Mouse (Mus musculus): ENCODE data around the gene Th. TPM values are rescaled to one million over a fixed set of nuclear protein-coding genes. Genes with fewer than 3 reads are reported as not detected.
A peak's percentile ranks its signal among the peaks of the same experiment; 100 is the strongest.

The Th gene
- polyA plus RNA-seq, 1 experiment from 2014 or later: 8.2 TPM

DNA sequence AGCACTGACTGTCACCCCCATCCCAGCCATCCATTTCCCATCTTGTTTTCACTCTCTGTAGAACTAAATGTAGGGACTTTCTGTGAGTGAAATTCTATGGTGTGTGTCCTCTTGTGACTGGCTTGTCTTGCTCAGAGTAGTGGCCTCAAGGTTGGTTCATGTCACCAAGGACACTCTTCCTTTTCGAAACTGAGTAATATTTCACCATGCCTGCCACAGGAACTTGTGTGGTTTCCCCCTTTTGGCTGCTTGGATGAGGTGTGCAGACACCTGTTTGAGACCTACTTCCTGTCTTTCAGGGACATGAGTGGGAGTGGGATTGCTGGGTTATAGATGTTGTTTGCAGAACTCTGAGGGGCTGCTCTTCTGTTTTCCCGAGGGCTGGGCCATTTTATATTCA lies 20.8 kb downstream of the Th start:
- no peaks in the 10 kb centered on the region for H3K36me3 ChIP-seq (ENCODE audit: control insufficient read depth, insufficient read depth, low read length)
- H3K4me3 ChIP-seq (ENCODE audit: low read depth, low read length): no peak overlapping the region
- no peaks in the 10 kb centered on the region for H3K9me3 ChIP-seq (replicated peaks; ENCODE audit: control insufficient read depth, low read length)
- no peaks in the 10 kb centered on the region for H3K27me3 ChIP-seq (replicated peaks; ENCODE audit: control insufficient read depth, insufficient read depth, low read length)
- ATAC-seq (no peak), DNase-seq (ENCODE audit: low spot score) (no peak)
- no peak overlapping the region for H3K27ac ChIP-seq (ENCODE audit: low read depth, low read length)
- H3K4me1 ChIP-seq (ENCODE audit: control insufficient read depth, insufficient read depth, low read length): peaks cover 6% of the 10 kb centered on the region
- H3K9ac ChIP-seq (ENCODE audit: low read length): no peak overlapping the region
- WGBS: 69% methylated on average over 2 of the region's 2 CpGs
- H3K4me2 ChIP-seq (ENCODE audit: low read length): no peak overlapping the region

DNA sequence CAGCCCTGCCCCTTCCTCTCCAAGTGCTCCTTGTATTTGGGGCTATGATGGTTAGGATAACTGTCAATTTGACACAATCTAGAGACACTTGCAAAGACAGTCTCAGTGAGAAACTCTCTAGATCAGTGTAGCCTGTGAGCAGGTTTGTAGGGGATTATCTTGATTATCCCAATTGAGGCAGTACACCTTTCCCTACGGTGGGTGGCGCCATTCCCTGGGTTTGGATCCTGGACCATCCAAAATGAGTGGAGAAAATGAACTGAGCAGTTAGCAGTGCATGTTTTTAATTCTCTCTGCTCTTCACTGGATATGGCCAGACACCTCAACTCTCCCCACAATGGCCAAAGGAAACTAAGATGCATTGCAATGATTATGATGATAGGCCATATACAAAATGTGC lies 21.3 kb downstream of the Th start:
- ATAC-seq (no peak), DNase-seq (ENCODE audit: low spot score) (no peak)
- 58% methylated on average over 2 of the region's 2 CpGs for WGBS
- Histone ChIP-seq H3K36me3 (ENCODE audit: control insufficient read depth, insufficient read depth, low read length) (no peaks in the 10 kb centered on the region), H3K27ac (ENCODE audit: low read depth, low read length) (no peak overlapping the region), H3K4me1 (ENCODE audit: control insufficient read depth, insufficient read depth, low read length) (peaks cover 10% of the 10 kb centered on the region), H3K27me3 (replicated peaks; ENCODE audit: control insufficient read depth, insufficient read depth, low read length) (no peaks in the 10 kb centered on the region), H3K9me3 (replicated peaks; ENCODE audit: control insufficient read depth, low read length) (no peaks in the 10 kb centered on the region), H3K9ac (ENCODE audit: low read length) (no peak overlapping the region), H3K4me3 (ENCODE audit: low read depth, low read length) (no peak overlapping the region), H3K4me2 (ENCODE audit: low read length) (no peak overlapping the region)

DNA sequence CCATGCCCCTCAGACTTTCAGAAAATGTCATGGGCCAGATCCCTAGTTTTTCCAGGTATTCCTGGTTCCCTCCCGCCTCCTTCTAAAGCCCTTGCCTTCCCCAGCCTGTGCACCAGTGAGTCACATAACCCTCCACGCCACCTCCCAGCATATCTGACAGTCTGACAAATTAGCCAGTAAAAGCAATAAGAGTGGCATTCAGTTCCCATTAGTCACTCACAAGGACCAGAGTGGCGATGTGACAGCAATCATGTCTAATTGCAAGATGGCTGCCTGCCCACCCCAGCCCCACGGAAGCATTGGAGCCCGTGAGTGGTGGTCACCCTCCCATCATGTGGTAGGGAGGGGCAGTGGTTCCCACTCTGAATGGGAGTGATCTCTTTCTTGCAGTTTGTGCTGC lies 25.3 kb downstream of the Th start:
- H3K27me3 ChIP-seq (replicated peaks; ENCODE audit: control insufficient read depth, insufficient read depth, low read length): 0 out of 2 replicates have a peak, but pooled peaks cover under 1% of the 10 kb centered on the region
- H3K4me1 ChIP-seq (ENCODE audit: control insufficient read depth, insufficient read depth, low read length): peaks cover 41% of the 10 kb centered on the region
- no peaks in the 10 kb centered on the region for H3K9me3 ChIP-seq (replicated peaks; ENCODE audit: control insufficient read depth, low read length)
- DNase-seq (ENCODE audit: low spot score) (peak; percentile 76), ATAC-seq (peak; percentile 30)
- WGBS: 20% methylated on average over 5 of the region's 5 CpGs
- no peak overlapping the region for H3K4me3 ChIP-seq (ENCODE audit: low read depth, low read length)
- H3K36me3 ChIP-seq (ENCODE audit: control insufficient read depth, insufficient read depth, low read length): no peaks in the 10 kb centered on the region
- no peak overlapping the region for H3K4me2 ChIP-seq (ENCODE audit: low read length)
- no peak overlapping the region for H3K9ac ChIP-seq (ENCODE audit: low read length)
- H3K27ac ChIP-seq (ENCODE audit: low read depth, low read length): peak overlapping the region; percentile 58

DNA sequence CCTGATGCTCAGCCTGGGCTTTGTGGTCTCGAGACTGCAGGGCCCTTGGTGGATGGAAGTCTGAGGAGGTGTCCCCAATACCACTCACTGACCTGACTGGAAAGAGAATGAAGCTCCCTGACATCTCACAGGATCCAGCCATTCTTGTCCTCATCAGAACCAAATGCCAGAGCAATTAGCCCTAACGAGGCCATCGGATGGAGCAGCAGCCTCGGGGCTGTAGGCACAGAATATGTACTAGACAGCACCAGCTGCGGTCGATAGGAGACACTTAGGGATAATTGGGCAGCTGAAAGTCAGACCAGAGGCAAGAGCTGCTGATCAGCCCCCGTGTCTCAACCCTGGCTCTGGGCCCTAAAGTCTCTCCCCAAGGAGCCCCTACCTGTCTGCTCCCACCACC lies 26.6 kb downstream of the Th start:
- 21% methylated on average over 7 of the region's 7 CpGs for WGBS
- peaks cover 46% of the 10 kb centered on the region for H3K4me1 ChIP-seq (ENCODE audit: control insufficient read depth, insufficient read depth, low read length)

DNA sequence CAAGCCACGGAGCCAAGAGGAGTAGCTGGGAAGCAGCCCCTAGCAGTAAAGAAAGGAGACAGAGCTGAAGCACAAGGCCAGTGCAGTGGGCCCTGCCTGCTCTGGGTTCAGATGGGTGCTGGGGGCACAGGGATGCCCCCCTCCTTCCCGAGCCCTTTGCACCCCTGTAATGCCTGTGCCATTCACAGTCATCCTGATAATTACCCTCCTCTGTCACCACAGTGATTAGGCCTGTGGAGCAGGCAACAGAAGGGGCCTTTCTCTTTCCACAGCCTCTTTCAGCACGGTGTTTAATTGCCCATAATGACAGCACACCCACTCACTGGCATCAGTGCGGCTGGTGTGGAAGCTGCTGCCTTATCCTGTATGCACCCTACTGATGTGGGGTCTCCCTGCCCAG lies 28.0 kb downstream of the Th start:
- WGBS: 3% methylated on average over 4 of the region's 4 CpGs
- Histone ChIP-seq H3K4me2 (ENCODE audit: low read length) (no peak overlapping the region), H3K9ac (ENCODE audit: low read length) (0 out of 2 replicates have a peak overlapping the region, but pooled peaks have one; percentile 5), H3K4me3 (ENCODE audit: low read depth, low read length) (no peak overlapping the region), H3K9me3 (replicated peaks; ENCODE audit: control insufficient read depth, low read length) (no peaks in the 10 kb centered on the region), H3K27me3 (replicated peaks; ENCODE audit: control insufficient read depth, insufficient read depth, low read length) (0 out of 2 replicates have a peak, but pooled peaks cover 5% of the 10 kb centered on the region), H3K27ac (ENCODE audit: low read depth, low read length) (peak overlapping the region; percentile 83), H3K4me1 (ENCODE audit: control insufficient read depth, insufficient read depth, low read length) (peaks cover 46% of the 10 kb centered on the region), H3K36me3 (ENCODE audit: control insufficient read depth, insufficient read depth, low read length) (no peaks in the 10 kb centered on the region)
- peak; percentile 87 for DNase-seq (ENCODE audit: low spot score)
- ATAC-seq: peak; percentile 91

More for the DNA sequence above, 26.6 kb downstream of the Th start:
- H3K9me3 ChIP-seq (replicated peaks; ENCODE audit: control insufficient read depth, low read length): no peaks in the 10 kb centered on the region
- peak; percentile 60 for DNase-seq (ENCODE audit: low spot score)
- 0 out of 2 replicates have a peak, but pooled peaks cover 5% of the 10 kb centered on the region for H3K27me3 ChIP-seq (replicated peaks; ENCODE audit: control insufficient read depth, insufficient read depth, low read length)
- H3K9ac ChIP-seq (ENCODE audit: low read length): no peak overlapping the region
- no peak overlapping the region for H3K4me3 ChIP-seq (ENCODE audit: low read depth, low read length)
- H3K36me3 ChIP-seq (ENCODE audit: control insufficient read depth, insufficient read depth, low read length): no peaks in the 10 kb centered on the region
- no peak for ATAC-seq
- H3K27ac ChIP-seq (ENCODE audit: low read depth, low read length): peak overlapping the region; percentile 83; the same call in 1 of the 2 replicates
- no peak overlapping the region for H3K4me2 ChIP-seq (ENCODE audit: low read length)

DNA sequence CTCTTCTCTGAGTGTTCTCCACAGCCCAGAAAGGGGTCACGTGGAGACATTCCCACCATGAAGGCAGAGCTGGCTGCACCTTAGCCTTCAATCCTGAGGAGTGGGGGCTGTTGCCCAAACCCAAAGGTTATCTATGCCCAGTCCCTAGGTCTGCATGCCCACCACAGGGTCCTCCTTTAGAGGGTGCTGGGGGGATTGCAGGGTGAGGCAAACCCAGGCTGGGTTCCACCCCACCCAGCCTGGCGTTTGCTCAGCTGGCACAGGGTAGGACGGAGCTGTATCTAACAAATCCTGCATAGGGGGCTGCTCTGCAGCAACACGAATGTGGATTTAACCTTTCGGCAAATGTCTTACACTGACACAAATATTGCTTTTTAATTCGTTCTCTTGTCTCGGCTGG lies 29.2 kb downstream of the Th start:
- Histone ChIP-seq H3K4me1 (ENCODE audit: control insufficient read depth, insufficient read depth, low read length) (peaks cover 46% of the 10 kb centered on the region), H3K4me3 (ENCODE audit: low read depth, low read length) (no peak overlapping the region), H3K27ac (ENCODE audit: low read depth, low read length) (no peak overlapping the region), H3K9ac (ENCODE audit: low read length) (no peak overlapping the region), H3K4me2 (ENCODE audit: low read length) (no peak overlapping the region), H3K27me3 (replicated peaks; ENCODE audit: control insufficient read depth, insufficient read depth, low read length) (0 out of 2 replicates have a peak, but pooled peaks cover 5% of the 10 kb centered on the region), H3K9me3 (replicated peaks; ENCODE audit: control insufficient read depth, low read length) (no peaks in the 10 kb centered on the region), H3K36me3 (ENCODE audit: control insufficient read depth, insufficient read depth, low read length) (no peaks in the 10 kb centered on the region)
- DNase-seq (ENCODE audit: low spot score): no peak
- no peak for ATAC-seq
- 59% methylated on average over 7 of the region's 7 CpGs for WGBS

DNA sequence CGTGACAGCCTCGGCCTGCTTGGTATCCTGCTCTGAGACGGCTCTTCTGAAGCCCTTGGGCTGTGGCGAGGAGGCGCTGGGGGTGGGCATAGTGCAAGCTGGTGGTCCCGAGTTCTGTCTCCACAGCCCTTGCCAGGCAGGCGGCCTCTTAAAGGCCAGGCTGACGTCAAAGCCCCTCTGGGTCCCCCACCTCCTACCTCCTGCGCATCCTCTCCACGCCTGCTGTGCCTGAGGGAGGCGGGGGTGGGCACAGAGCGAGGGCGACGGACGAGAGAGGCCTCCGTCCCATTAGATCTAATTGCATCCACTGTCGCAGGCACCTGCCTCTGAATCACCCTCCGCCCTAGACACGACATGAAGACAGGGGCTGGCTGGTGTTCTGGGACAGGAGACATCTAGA lies 31.1 kb downstream of the Th start:
- peaks cover 38% of the 10 kb centered on the region for H3K4me1 ChIP-seq (ENCODE audit: control insufficient read depth, insufficient read depth, low read length)

DNA sequence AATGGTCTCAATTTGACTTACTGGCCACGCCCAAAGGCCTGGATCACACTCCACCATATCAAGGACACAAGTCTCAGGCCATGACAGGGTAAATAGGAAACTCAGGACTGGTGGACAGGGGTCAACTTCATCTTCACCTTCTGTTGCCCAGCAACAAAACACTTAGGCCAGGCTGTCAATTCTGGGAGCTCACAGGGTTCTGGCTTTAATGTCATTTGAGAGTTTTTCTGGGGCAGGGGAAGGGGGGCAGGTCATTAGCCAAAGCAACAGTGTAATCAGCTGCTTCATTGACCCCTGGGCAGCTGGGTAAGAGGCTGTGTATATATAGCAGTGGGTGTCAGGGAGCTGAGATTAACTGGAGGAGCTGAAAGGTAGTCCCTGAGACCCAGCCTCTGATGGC lies 33.5 kb downstream of the Th start:
- 0 out of 2 replicates have a peak, but pooled peaks cover 5% of the 10 kb centered on the region for H3K27me3 ChIP-seq (replicated peaks; ENCODE audit: control insufficient read depth, insufficient read depth, low read length)
- no peak overlapping the region for H3K9ac ChIP-seq (ENCODE audit: low read length)
- no peak for DNase-seq (ENCODE audit: low spot score)
- H3K36me3 ChIP-seq (ENCODE audit: control insufficient read depth, insufficient read depth, low read length): no peaks in the 10 kb centered on the region
- H3K27ac ChIP-seq (ENCODE audit: low read depth, low read length): no peak overlapping the region
- peaks cover 17% of the 10 kb centered on the region for H3K4me1 ChIP-seq (ENCODE audit: control insufficient read depth, insufficient read depth, low read length)
- H3K9me3 ChIP-seq (replicated peaks; ENCODE audit: control insufficient read depth, low read length): no peaks in the 10 kb centered on the region
- H3K4me2 ChIP-seq (ENCODE audit: low read length): no peak overlapping the region
- 82% methylated on average over 1 of the region's 1 CpGs for WGBS
- no peak overlapping the region for H3K4me3 ChIP-seq (ENCODE audit: low read depth, low read length)
- ATAC-seq: no peak

More for the DNA sequence above, 31.1 kb downstream of the Th start:
- no peak for DNase-seq (ENCODE audit: low spot score)
- WGBS: 45% methylated on average over 19 of the region's 19 CpGs
- H3K4me2 ChIP-seq (ENCODE audit: low read length): no peak overlapping the region
- no peak for ATAC-seq
- no peaks in the 10 kb centered on the region for H3K9me3 ChIP-seq (replicated peaks; ENCODE audit: control insufficient read depth, low read length)
- 0 out of 2 replicates have a peak, but pooled peaks cover 5% of the 10 kb centered on the region for H3K27me3 ChIP-seq (replicated peaks; ENCODE audit: control insufficient read depth, insufficient read depth, low read length)
- no peak overlapping the region for H3K9ac ChIP-seq (ENCODE audit: low read length)
- H3K27ac ChIP-seq (ENCODE audit: low read depth, low read length): no peak overlapping the region
- no peak overlapping the region for H3K4me3 ChIP-seq (ENCODE audit: low read depth, low read length)
- no peaks in the 10 kb centered on the region for H3K36me3 ChIP-seq (ENCODE audit: control insufficient read depth, insufficient read depth, low read length)

DNA sequence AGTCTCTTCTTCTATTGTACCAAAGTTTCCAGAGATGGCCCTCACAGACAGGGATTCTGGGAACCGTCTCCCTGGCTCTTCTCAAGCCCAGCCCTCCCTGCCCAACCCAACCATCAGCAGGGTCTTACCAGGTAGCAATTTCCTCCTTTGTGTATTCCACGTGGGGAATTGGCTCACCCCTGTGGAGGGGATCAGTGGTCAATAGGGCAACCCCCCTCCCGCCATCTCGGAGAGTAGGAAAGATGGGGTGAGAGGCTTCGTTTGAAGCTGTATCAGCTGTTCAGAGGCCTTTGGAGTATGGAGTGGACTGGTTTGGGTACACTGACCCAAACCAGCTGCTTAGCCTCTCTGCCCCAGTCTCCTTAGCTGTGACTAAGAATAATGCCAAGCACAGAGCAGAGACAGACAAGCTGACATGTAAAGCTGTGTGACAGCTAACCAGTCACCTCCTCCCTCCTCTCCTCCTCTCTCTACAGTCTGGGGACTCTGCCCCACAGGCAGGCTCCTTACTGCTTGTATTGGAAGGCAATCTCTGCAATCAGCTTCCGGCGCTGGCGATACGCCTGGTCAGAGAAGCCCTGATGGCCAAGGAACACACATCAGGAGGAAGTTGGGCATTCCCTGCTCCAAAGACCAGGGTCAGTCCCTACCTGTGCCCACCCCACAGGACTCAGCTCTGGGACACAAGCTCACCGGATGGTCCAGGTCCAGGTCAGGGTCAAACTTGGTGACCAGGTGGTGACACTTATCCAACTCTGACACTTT lies 34.8 kb downstream of the Th start:
- Histone ChIP-seq H3K9ac (ENCODE audit: low read length) (no peak overlapping the region), H3K9me3 (replicated peaks; ENCODE audit: control insufficient read depth, low read length) (no peaks in the 10 kb centered on the region), H3K27ac (ENCODE audit: low read depth, low read length) (no peak overlapping the region), H3K4me2 (ENCODE audit: low read length) (no peak overlapping the region), H3K36me3 (ENCODE audit: control insufficient read depth, insufficient read depth, low read length) (no peaks in the 10 kb centered on the region), H3K4me3 (ENCODE audit: low read depth, low read length) (no peak overlapping the region), H3K4me1 (ENCODE audit: control insufficient read depth, insufficient read depth, low read length) (peaks cover 8% of the 10 kb centered on the region; the same call in 1 of the 2 replicates), H3K27me3 (replicated peaks; ENCODE audit: control insufficient read depth, insufficient read depth, low read length) (0 out of 2 replicates have a peak, but pooled peaks cover 5% of the 10 kb centered on the region)
- ATAC-seq (no peak), DNase-seq (ENCODE audit: low spot score) (no peak)
- WGBS: 71% methylated on average over 10 of the region's 10 CpGs
